Mouse (Mus musculus) G1E (cell line): ENCODE measurements around the gene Ccdc73. TPM values are rescaled to one million over a fixed set of nuclear protein-coding genes. Genes with fewer than 3 reads are reported as not detected.
"Not testable (repeated sequence)": the region's sequence is repeated elsewhere in the genome, so short reads cannot be mapped to it uniquely, and the experiment has no call there.

Experiments
- ATAC-seq: 2 replicates; pipeline ENCODE4 v1.8.0; 2016; ENCODE audit warnings: mild to moderate bottlenecking; ENCODE audit not compliant: insufficient number of reproducible peaks, poor library complexity, low FRiP score, severe bottlenecking; ENCODE audit errors: extremely low read depth
- DNase-seq: peaks from one replicate; pipeline ENCODE4 v3.0.0; 2012; ENCODE audit warnings: low spot score
- H3K27me3 ChIP-seq: 2 replicates; pipeline ENCODE4 v1.6.1; 2012; ENCODE audit warnings: mild to moderate bottlenecking, low read length, inconsistent platforms; ENCODE audit not compliant: insufficient read depth
- H3K36me3 ChIP-seq: replicated peaks from 2 replicates; pipeline ENCODE3; 2012; ENCODE audit warnings: mild to moderate bottlenecking, inconsistent platforms
- H3K4me1 ChIP-seq: 2 replicates; pipeline ENCODE4 v1.6.1; 2012; ENCODE audit warnings: low read depth, low read length, inconsistent platforms, mixed read lengths; ENCODE audit not compliant: insufficient read depth
- H3K4me3 ChIP-seq: 2 replicates; pipeline ENCODE4 v1.5.1; 2012; ENCODE audit warnings: low read depth, mild to moderate bottlenecking, inconsistent platforms, low read length, moderate library complexity, mixed read lengths
- H3K9me3 ChIP-seq: replicated peaks from 2 replicates; pipeline ENCODE4 v1.6.1; 2012; ENCODE audit warnings: inconsistent platforms
- CTCF ChIP-seq: IDR thresholded peaks from 2 replicates; pipeline ENCODE4 v1.5.1; 2012; ENCODE audit warnings: low read depth, low read length, inconsistent platforms, mixed read lengths
- GATA1 ChIP-seq: IDR thresholded peaks from 2 replicates; pipeline ENCODE4 v1.6.1; 2012; ENCODE audit warnings: borderline replicate concordance, low read length, inconsistent platforms, mixed read lengths
- GATA2 ChIP-seq: IDR thresholded peaks from 2 replicates; pipeline ENCODE4 v1.6.1; 2012; ENCODE audit warnings: low read depth, low read length, inconsistent platforms, borderline replicate concordance
- POLR2AphosphoS5 ChIP-seq: IDR thresholded peaks from 2 replicates; pipeline ENCODE4 v1.6.1; 2012; ENCODE audit warnings: low read depth, low read length, inconsistent platforms; ENCODE audit not compliant: insufficient replicate concordance
- TAL1 ChIP-seq: conservative IDR thresholded peaks from 2 replicates; pipeline ENCODE4 v1.6.1; 2012; ENCODE audit warnings: low read depth, low read length, inconsistent platforms, mixed read lengths
- polyA plus RNA-seq: library from polyadenylated mRNA; stranded (reverse); fragments of >175 nt; gene quantifications from 2 replicates; pipeline ENCODE4 v1.2.3, GENCODE M21; 2012
- total RNA-seq, 2 experiments: library from RNA; stranded (forward) in 1 of 2; stranded (reverse) in 1 of 2; fragments of 200-1000 nt in 1 of 2; fragments of >200 nt in 1 of 2; fragmentation: Nextera tagmentation in 1 of 2; gene quantifications; 2 replicates each; pipeline ENCODE4 v1.2.3; 2014 to 2017

The Ccdc73 gene
- total and polyA plus RNA-seq, 3 experiments, result 0.66 to 34.6 TPM; not detected in 1

GRCm38 (mm10) chr2:104852546-104852945 is 15.1 kb upstream of the Ccdc73 start:
- Histone ChIP-seq H3K36me3 (no peaks in the 10 kb centered on the region), H3K9me3 (no peaks in the 10 kb centered on the region), H3K4me3 (no peak overlapping the region), H3K27me3 (peaks cover 20% of the 10 kb centered on the region), H3K4me1 (peaks cover 5% of the 10 kb centered on the region; the same call in 1 of the 2 replicates)
- no peak for ATAC-seq
- no peak for TF ChIP-seq GATA1
- TF ChIP-seq CTCF, result no peak
- TF ChIP-seq POLR2AphosphoS5, result no peak
- TF ChIP-seq TAL1, result no peak
- no peak for TF ChIP-seq GATA2
- DNase-seq, result no peak

DNA sequence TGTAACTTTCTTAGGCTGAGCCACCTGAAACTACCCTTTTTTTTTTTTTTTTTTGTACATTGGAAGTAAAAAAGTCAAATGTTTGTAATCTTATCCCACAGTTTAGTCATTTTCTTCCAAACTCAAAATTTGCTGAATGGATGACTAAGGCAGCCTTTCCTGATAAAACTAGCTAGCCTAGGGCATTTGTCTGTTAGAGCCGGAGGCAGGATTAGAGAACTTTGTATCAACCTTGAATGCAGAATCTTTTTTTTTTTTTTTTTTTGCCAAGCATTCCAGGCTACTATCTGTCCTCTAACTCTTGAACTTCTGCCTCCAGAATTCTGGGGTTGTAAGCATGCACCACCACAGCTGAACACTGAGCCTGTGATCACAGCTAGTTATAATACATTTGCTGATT is 12.8 kb upstream of the Ccdc73 start:
- H3K4me3 ChIP-seq, result no peak overlapping the region
- no peaks in the 10 kb centered on the region for H3K9me3 ChIP-seq
- no peaks in the 10 kb centered on the region for H3K4me1 ChIP-seq
- peaks cover 8% of the 10 kb centered on the region; the same call in 1 of the 2 replicates for H3K27me3 ChIP-seq
- DNase-seq, result no peak
- no peaks in the 10 kb centered on the region for H3K36me3 ChIP-seq
- ATAC-seq, result no peak
- TF ChIP-seq TAL1 (no peak), GATA2 (no peak), CTCF (no peak), POLR2AphosphoS5 (no peak), GATA1 (no peak)

DNA sequence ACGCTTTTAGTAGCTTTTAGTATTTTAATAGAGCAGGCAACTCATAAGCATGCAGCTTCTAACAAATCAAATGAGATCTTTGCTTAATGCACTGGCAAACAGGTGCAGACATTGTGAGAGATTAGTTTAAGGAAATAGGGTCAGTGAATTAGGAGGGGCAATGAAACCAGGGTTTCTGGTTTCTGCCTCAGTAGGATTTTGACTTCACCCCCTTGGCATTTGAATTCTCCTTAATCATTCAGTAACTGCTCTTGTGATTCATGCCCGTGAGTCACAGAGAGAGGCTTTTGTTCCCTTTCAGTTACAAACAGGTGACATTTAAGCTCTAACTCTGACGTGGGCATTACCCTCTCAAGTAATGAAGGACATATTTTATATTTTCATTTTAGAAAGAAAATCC is 11.9 kb upstream of the Ccdc73 start:
- ATAC-seq (no peak), DNase-seq (no peak)
- TF ChIP-seq GATA1 (no peak), GATA2 (no peak), POLR2AphosphoS5 (no peak), TAL1 (no peak), CTCF (no peak)
- Histone ChIP-seq H3K27me3 (peaks cover 10% of the 10 kb centered on the region; the same call in 1 of the 2 replicates), H3K4me1 (no peaks in the 10 kb centered on the region), H3K9me3 (no peaks in the 10 kb centered on the region), H3K36me3 (no peaks in the 10 kb centered on the region), H3K4me3 (no peak overlapping the region)

GRCm38 (mm10) chr2:104856218-104856617 is 11.4 kb upstream of the Ccdc73 start:
- no peak for ATAC-seq

DNA sequence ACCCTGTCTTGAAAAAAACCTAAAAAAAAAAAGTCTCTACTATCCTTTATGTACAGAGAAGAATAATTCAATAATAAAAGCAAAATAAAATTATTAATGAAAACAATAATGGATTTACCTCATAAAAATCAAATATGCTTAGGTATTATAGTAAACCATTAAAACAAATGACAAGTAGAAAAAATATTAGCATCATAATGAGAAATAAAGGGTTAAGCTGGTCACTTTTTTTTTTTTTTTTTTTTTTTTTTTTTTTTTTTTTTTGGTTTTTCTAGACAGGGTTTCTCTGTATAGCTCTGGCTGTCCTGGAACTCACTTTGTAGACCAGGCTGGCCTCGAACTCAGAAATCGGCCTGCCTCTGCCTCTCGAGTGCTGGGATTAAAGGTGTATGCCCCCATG is 9.5 kb upstream of the Ccdc73 start:
- not testable (repeated sequence) for DNase-seq, H3K4me1 ChIP-seq, ATAC-seq, H3K4me3 ChIP-seq, H3K9me3 ChIP-seq, H3K36me3 ChIP-seq, H3K27me3 ChIP-seq

More at GRCm38 (mm10) chr2:104856218-104856617, 11.4 kb upstream of the Ccdc73 start:
- no peak for TF ChIP-seq GATA1
- no peak for TF ChIP-seq GATA2
- Histone ChIP-seq H3K36me3 (no peaks in the 10 kb centered on the region), H3K27me3 (peaks cover 10% of the 10 kb centered on the region; the same call in 1 of the 2 replicates), H3K4me1 (no peaks in the 10 kb centered on the region), H3K9me3 (no peaks in the 10 kb centered on the region), H3K4me3 (no peak overlapping the region)
- DNase-seq, result no peak

DNA sequence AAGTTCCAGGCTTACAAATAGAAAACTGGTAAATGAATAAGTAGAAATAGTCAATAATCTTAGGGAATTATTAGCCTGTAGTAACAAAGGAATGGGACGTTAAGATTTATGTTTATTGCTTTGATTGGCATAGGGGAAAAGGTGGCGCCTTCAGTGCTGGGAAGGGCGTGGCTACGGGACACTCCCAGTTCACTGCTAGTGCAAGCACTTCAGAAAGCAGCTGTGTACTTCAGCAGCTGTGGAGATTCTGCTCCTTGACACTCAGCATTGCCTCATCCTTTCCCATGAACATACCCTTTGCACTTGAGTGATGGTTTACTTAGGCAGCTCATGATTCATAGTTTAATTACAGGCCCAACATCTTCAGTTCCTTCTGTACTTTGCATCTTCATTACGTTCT is 8.5 kb upstream of the Ccdc73 start:
- DNase-seq, result no peak
- ATAC-seq, result no peak
- H3K27me3 ChIP-seq, result 0 out of 2 replicates have a peak, but pooled peaks cover 3% of the 10 kb centered on the region
- no peaks in the 10 kb centered on the region for H3K36me3 ChIP-seq
- no peaks in the 10 kb centered on the region for H3K4me1 ChIP-seq
- no peaks in the 10 kb centered on the region for H3K9me3 ChIP-seq
- H3K4me3 ChIP-seq, result no peak overlapping the region
- no peak for TF ChIP-seq CTCF
- no peak for TF ChIP-seq GATA2
- no peak for TF ChIP-seq GATA1
- TF ChIP-seq TAL1, result no peak
- no peak for TF ChIP-seq POLR2AphosphoS5

DNA sequence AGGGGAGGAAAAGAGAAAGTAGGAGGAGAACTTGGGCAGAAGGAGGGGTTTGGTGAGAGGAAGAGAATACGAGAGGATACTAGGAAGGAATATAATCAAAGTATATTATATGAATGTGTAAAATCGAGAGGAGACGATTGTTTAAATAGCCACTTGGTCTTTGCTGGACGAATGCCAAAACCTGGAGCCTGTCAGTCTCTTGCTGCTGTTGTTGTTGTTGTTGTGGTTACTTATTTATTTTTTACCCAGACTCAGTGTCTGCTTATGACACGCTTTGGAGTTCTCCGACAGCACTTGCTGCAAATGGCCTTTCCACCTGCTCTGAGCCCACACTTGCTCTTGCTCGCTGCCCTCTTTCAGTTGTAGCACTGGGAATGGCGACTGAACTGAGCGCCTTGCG is 7.2 kb upstream of the Ccdc73 start:
- H3K4me1 ChIP-seq, result no peaks in the 10 kb centered on the region
- DNase-seq (no peak), ATAC-seq (no peak)
- H3K27me3 ChIP-seq, result 0 out of 2 replicates have a peak, but pooled peaks cover 3% of the 10 kb centered on the region
- TF ChIP-seq TAL1 (no peak), CTCF (no peak), GATA1 (no peak), POLR2AphosphoS5 (no peak), GATA2 (no peak)
- H3K4me3 ChIP-seq, result no peak overlapping the region
- no peaks in the 10 kb centered on the region for H3K9me3 ChIP-seq
- no peaks in the 10 kb centered on the region for H3K36me3 ChIP-seq
